Mouse (Mus musculus): Measurements from ENCODE around the gene Zc3hav1l.
A peak's percentile ranks its signal among the peaks of the same experiment; 100 is the strongest.

Gene Zc3hav1l

DNA sequence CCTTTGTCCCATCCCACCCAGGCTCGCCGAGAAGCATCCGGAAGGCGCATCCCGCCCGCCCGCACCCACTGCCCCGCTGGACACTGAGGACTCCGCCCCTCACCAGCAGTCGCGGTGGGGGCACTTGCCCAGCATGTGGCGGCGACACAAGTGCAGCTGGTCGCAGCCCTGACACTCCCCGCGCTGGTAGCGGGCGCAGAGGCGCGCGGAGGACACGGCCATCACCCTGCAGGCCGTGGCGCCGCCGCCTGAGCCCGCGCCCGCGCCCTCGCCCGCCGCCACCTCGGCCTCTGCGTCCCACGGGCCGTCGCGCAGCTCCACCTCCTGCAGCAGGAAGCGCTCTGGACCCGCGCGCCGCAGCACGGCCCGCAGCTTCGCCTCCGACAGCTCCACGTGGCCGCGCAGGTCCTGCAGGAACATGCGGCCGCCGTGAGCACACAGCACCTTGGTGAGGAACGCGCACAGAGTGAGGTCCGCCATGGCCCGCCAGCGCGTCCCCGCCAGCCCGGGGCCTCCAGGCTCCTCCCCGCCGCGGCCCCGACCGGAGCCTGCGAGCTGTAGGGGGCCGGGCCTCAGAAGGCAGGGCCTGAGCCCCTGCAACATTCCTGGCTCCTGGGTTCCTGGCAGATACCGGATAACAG is at the start of gene Zc3hav1l:
Zc3hav1l (minus strand) TSS at position 499 of the 641 bp plus-strand sequence.
- DNase-seq (ENCODE audit: low read depth, low spot score) = peak; percentile 83

DNA sequence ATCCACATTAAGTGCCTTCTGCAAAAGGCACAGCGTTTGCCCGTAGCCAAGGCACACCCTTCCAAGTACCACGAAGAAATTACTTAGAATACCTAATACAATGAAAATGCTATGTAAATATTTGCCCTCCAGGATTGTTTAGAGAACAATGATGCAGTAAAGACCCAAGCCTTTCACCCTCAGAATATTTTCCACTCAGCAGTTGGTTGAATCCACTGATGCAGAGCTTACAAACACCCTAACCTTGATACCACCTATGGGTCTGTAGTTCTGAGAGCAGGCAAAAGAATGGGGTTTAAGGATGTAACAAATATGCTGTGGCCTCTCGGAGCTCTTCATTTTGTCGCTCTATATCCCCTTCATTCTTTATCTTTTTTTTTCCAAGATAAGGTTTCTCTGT is 48.8 kb upstream of the Zc3hav1l start:
- no peak for DNase-seq (ENCODE audit: low read depth, low spot score)

DNA sequence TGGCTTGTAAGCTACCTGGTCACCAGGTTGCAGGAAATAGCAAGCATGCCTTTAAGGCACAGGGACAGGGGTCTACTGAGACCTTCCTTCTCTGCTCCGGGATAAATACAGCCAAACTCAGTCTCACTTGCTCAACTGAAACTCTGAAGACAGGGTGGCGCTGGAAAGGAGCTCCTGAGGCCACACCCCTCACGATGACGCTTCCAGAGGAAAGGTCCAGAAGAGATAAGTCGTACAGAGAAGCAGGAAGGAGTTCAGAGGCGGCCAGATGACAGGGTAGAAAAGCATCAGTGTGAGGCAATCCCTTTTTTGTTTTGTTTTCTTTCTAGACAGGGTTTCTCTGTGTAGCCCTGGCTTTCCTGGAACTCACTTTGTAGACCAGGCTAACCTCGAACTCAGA is 46.7 kb upstream of the Zc3hav1l start:
- no peak for DNase-seq (ENCODE audit: low read depth, low spot score)

DNA sequence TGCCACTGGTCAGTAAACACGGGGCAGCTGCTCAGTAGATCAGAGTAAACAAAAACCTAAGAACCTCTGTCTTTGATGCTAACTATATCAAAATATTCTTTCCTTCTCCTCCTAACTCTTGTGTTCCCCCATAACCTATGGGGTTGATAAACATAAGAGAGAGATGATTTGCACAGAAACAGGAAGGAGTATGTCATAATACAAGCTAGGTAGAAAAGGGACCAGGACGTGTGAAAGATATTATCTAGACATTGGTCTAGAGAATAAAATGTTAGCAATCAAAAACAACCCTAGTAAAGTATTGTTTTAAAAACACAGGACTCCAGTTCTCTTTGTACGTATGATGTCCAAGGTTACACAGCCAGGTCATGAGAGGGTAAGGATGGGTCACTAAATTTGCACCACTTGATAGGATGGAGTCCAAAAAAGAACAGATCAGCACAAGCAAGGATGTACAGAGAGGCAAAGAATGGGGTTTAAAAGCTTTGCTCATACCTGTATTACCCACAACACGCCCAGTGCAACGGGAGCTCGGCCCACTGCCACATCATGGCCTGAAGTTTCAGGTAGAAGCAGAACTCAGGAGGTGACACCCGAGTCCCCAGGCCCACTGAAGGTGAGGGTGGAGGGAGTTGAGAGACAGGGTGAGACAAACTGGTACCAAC is 45.1 kb upstream of the Zc3hav1l start:
- DNase-seq (ENCODE audit: low read depth, low spot score) = no peak

DNA sequence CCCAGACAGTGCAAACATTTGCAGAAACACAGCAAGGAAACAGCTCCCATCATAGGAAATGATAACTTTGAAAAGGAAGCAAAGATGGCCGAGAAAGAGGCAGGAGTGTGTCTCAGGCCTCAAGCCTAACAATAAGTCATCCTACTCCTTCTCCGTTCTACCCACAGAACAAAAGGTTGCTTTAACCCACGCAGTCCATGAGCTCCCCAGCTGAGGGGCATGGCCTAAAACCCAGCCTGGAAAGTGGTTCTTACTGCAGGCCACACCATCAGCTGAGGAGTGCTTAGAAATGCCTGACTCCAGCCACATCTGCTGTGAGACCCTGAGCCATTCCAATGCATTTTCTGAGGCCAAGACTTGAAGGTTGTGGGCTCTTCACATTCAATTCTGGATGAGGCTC is 44.5 kb upstream of the Zc3hav1l start:
- no peak for DNase-seq (ENCODE audit: low read depth, low spot score)

DNA sequence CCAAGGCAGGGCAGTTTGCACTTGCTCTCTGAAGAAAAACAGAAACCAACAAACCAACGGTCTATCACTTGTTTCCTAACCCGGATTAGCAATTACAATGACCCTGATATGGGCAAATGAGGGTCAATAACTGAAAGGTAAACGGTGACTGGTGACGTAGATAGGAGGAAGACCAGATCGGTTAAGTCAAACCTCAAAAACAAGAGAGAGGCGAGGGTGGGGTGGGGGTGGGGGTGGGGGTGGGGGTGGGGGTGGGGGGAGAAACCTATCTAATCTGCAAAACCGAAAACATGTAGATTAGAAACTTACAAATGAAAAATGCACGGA is 43.6 kb upstream of the Zc3hav1l start:
- DNase-seq (ENCODE audit: low read depth, low spot score) = no peak

DNA sequence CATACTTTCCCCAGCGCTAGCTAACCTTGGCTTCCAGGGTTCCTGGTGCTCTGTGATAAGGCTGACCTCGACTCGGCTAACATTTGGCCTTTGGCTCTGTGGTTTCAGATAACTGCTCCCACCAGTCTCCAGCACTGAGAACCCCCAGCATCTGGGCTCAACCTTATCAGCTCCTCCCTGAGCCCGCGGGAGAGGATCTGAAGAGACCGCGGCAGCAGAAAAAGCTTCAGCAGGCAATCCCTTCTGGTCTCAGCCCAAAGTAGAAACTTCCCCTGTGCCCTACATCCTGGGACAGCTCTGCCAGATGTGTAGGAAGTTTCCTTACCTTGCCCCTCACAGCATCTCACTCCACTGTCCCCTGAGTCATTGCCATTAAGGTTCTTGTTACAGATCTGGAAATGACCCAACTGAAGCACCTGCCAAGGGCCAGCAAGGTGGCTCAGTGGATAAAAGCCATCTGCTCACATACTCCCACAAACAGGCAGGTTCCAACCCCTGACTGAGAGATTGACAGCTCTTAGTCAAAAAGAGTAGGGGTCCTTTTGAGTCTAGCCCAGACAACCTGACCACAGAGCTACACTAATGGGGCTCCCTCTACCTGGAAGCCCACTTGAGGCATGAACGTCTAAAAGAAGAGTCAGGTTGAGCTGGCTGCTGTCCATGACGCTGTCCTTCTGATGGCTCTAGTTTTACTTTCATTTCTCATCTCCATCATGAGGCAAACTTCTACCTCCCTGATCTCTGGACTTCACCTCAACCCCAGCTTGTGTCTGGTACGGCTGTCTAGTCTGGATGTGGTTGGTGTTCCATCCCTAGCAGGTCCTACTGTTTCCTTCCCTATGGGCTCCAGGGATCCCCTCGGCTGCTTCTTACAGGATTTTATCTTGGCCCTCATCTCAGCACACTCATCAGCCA is 42.9 kb upstream of the Zc3hav1l start:
- DNase-seq (ENCODE audit: low read depth, low spot score) = peak; percentile 86

DNA sequence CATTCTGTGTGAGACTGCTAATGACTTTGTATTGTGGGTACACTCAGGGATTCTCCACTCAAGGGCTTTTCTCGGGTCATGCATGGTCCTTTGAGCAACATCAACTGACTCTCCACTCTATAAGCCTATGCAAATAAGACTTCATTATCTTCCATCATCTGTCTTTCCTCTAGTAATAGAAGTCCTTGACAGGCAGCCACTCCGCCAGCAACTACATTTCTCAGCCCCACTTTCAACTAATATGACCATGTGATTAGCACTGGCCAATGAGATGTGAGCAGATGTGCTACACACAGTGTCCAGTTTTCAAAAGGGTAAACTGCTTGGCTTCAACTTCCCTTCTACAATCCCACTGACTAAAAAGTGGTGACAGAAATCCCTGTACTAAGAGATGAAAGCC is 40.0 kb upstream of the Zc3hav1l start:
- no peak for DNase-seq (ENCODE audit: low read depth, low spot score)

DNA sequence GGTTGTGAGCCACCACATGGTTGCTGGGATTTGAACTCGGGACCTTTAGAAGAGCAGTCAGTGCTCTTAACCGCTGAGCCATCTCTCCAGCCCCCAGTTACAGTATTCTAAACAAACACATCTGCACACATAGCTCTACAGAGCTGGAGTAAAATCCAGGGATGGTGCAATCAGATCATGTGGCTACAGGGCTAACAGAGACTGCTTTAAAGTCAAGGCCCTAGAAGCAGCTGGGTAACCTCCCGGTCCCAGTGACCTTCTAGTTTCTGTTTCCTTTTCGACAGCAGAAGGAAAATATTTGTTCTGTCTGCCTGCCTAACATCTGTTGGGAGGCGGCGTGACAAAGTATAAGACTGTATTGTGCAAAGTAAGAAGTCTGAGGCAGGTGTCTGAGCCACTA is 38.9 kb upstream of the Zc3hav1l start:
- no peak for DNase-seq (ENCODE audit: low read depth, low spot score)

DNA sequence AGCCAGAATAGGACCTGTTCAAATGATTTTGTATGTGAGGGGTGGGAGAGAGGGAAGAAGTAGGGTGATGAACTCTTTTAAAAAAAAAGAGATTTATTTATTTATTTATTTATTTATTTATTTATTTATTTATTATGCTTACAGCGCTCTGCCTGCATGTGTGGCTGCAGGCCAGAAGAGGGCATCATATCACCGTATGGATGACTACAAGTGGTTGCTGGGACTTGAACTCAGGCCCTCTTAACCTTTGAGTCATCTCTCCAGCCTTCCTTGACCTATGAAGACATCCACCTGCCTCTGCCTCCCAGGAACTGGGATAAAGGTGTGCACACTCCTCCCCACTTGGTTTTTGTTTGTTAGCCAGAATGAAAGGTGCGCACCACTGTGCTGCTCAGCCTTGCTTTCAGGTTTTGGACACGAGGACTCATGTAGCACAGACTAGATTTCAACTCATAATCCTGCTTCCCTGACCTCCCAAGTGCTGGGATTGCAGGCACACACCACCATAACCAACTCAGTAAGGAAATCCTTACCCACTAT is 38.2 kb upstream of the Zc3hav1l start:
- no peak for DNase-seq (ENCODE audit: low read depth, low spot score)

DNA sequence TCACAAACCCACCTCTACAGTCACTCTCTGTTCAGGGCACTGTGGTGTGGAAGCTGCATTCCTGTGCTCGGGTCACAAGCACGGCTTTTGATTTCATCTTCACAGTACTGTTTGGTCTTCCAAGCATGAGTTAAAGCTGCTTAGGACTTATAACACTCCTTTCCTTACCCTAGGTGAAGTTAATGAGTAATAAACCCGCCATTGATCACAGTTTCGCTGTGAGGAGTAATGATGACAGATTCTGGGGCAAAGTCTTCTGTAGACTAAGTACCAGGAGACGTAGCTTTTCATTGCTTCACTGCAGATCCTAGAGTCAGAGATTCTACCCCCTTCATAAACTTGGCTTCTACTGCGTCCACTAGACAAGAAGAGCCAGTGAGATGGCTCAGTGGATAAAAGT is 36.2 kb upstream of the Zc3hav1l start:
- no peak for DNase-seq (ENCODE audit: low read depth, low spot score)

DNA sequence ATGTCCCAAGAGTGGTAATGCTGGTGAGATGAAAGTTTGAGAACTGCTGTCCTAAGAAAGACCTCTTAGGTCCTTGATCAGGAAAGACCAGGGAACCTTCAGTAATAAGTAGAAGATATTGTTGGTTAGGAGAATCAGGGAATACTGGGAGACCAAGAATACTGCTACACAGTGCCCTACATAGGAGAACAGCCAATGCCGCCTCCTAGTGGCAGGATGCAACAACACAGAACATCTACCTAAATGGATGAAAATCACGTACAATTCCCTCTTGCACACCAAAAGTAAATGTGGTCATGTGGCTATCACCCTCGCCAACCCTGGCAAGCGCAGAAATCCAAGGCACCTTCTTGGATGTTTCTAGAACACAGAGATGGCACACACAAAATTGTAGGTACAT is 27.5 kb upstream of the Zc3hav1l start:
- DNase-seq (ENCODE audit: low read depth, low spot score) = peak; percentile 88

DNA sequence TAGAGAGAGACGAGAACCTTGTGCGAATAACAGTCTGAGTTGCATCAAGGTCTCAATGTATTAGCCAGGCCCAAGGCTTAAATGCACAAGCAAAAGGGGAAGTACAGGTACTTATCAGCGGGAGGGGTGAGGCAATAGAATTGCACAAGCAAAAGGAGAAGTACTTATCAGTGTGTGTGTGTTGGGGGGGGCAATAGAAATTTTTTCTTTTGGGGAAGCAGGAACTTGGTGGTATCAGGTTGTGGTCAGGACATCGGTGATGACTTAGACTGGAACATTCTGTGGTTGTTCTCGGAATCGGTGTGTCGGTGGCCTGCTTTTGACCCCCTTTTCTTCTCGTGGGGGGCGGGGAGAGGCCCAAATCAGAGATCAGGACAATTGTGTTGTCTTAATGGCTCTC is 21.6 kb upstream of the Zc3hav1l start:
- DNase-seq (ENCODE audit: low read depth, low spot score) = no peak

DNA sequence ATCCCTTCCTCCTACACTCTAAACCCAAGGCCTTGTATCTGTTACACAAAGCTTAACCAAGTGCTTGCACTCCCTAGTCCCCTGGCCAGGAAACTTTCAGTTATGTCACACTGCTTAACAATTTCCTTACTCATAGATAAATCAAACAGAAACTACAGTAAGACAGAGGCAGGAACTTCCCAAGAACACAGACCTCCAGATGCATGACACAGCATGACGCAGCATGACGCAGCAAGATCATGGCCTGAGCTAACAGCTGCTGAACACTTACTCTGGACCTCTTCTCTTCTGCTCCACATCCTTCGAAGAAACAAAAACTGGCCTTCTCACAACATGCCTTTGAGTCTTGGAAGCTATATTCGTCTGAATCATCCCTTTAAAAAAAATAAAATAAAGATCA is 17.0 kb upstream of the Zc3hav1l start:
- no peak for DNase-seq (ENCODE audit: low read depth, low spot score)

DNA sequence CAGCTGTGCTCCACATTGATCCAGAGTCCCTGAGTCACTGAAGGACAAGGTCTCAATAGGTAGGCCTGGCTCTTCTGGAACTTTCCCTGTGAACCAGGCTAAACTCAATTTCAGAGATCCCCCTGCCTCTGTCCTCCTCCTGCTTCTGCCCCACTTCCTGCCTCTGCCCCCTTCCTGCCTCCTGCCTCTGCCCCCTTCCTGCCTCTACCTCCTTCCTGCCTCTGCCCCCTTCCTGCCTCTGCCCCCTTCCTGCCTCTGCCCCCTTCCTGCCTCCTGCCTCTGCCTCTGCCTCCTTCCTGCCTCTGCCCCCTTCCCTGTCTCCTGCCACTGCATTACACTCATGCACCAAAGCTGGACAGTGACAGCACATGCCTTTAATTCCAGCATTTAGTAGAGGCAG is 10.7 kb upstream of the Zc3hav1l start:
- no peak for DNase-seq (ENCODE audit: low read depth, low spot score)

DNA sequence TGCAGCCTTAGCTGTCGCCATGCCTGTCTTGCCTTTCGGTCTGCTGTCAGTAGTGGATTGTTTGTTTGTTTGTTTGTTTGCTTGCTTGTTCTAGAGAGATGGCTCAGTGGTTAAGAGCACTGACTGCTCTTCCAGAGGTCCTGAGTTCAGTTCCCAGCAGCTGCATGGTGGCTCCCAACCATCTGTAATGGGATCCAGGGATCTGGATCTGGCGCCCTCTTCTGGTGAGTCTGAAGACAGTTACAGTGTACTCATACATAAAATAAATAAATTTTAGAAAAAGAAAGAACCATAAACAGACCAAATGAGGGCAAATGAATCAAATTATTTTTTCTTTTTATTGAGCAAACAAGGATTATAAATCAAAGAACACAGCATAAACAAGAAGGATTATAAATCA is 5.9 kb upstream of the Zc3hav1l start:
- no peak for DNase-seq (ENCODE audit: low read depth, low spot score)

DNA sequence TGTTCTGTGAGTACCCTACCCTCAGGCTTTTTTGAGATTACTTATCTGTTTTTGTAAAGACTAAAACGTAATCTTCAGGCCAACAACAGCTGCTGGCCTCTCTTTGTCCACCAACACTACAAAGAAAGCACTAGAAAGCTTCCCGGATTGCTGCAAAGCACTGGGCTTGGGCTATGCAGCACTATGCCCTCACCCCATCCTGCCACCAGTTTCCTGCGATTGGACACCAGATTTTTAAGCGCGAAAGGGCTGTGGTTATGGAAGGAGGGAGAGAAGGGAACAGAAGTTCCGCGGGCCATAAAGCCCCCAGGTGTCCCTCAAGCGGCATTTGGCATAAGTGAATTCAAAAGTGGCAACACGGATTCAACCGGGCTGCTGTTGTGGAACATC is 818 bp downstream of the Zc3hav1l start:
- DNase-seq (ENCODE audit: low read depth, low spot score) = peak; percentile 42

DNA sequence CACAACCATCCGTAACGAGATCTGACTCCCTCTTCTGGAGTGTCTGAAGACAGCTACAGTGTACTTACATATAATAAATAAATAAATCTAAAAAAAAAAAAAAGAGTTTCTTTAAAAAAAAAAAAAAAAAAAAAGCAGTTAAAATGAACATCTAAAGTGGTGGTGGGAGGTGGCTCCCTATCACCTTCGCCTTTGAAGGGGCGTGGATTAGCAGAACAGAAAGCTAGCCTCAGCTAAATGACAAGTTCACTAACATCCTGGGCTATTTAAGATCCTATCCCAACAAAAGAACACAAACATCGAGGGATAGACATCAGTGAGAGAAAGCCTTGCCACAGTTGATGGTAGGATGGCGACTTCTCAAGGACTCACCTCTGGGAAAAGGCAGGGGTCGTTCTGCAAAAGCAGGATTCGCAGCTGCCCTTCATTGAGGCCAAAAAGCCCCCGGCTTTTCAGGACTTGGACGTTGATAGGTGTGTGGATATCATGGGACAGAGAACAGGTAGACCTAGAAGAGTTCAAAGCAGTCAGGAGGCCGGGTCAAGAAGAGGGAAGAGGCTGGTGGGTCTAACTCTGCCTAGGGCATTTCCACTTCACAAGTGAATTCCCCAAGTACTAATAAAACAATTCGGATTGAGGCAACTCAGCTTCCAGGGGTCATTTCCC is 1.3 kb downstream of the Zc3hav1l start:
- no peak for DNase-seq (ENCODE audit: low read depth, low spot score)

DNA sequence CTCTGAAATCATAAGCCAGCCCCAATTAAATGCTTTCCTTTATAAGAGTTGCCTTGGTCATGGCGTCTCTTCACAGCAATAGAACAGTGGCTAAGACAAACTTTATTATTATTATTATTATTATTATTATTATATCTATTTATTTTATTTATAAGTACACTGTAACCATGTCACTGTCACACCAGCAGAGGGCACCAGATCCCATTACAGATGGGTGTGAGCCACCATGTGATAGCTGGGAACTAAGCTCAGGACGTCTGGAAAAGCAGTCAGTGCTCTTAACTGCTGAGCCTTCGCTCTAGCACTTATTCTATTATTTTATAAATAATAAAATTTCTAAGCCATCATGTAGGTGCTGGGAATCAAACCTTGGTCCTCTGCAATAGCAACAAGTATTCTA is 5.4 kb downstream of the Zc3hav1l start:
- DNase-seq (ENCODE audit: low read depth, low spot score) = no peak

DNA sequence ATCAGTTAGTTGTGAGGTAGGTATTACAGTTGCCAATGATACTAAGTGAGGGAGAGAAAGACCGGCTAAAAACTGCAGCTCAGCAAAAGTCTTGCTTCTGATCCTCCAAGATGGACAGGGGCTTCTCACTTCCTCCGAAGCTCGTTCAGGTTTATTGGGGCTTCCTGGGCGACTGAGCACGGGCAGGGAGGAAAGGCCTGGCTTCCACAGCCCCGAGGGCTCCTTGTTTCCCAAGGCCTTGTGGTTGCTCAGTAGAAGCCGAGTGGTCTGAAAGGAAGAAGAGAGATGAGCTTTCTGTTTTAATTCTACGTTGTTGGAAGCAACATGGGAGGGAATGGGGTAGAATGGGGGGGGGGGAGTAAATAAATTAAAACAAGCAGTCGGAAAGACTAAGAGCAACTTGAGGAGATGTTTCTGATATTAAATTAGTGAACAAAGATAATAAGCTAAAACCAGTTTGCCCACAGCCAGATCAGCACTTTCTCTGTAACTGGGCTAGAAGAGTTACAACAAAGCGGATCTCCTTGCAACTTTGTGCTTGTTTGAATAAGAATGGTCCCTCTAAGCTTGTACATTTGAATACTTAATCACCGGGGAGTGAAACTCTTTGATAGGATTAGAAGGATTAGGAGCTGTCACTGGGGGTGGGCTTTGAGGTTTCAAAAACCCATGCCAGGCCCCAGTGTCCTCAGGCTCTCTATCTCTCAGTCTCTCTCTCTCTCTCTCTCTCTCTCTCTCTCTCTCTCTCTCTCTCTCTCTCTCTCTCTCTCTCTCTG is 6.0 kb downstream of the Zc3hav1l start:
- no peak for DNase-seq (ENCODE audit: low read depth, low spot score)

DNA sequence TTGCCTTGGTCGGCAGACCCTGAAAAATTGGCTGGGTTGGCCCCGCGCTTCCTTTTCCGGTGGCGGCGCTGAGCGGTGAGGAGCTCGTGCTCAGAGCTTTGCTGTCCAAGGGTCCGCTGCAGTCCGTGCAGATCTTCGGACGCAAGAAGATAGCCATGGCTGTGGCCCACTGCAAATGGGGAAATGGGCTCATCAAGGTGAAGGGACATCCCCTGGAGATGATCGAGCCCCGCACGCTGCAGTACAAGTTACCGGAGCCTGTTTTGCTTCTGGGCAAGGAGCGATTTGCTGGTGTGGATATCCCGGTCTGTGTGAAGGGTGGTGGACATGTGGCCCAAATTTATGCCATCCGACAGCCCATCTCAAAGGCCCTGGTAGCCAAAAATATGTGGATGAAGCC is 14.6 kb downstream of the Zc3hav1l start:
- DNase-seq (ENCODE audit: low read depth, low spot score) = no peak
